Mouse (Mus musculus): ENCODE measurements around the gene Olfr448. TPM values are rescaled to one million over a fixed set of nuclear protein-coding genes. Genes with fewer than 3 reads are reported as not detected.

Gene Olfr448
- total RNA-seq (2021): not detected
- not detected in 2 replicates for polyA plus RNA-seq (2012; rRNA removed)
- long read RNA-seq: 0 reads

GRCm38 (mm10) chr6:42890141-42890540 is at the start of gene Olfr448:
Gene Olfr448 (plus strand): TSS chr6:42890441.
- no peak for DNase-seq

DNA sequence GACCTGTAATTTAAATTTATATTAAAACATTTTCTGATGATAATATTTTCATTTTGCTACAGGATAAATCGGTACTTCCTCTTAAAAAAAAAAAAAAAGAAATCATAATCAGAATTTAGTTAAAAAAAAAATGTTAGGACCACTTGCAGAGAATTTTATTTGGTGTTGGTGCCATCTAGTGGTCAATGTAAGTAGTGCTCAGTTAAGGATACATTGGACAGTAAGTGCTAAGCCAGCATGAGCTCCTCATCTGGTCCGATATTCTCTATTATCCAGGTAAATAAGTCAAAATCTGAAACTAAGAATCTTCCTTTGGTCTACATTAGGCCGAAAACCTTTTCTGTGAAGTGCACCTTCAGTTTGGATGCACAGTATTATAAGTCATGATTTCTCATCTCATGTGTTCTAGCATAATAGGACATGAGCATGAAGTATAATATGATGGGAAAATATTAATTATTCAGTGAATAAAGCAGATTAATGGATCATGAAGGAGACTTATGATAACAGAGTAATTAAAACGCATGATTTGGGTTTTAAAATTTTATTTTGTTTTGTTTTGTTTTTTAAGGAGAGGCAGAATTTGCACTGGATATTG is 29.9 kb upstream of the Olfr448 start:
- DNase-seq: peak; percentile 13

GRCm38 (mm10) chr6:42869695-42870094 is 20.5 kb upstream of the Olfr448 start:
- DNase-seq: no peak

DNA sequence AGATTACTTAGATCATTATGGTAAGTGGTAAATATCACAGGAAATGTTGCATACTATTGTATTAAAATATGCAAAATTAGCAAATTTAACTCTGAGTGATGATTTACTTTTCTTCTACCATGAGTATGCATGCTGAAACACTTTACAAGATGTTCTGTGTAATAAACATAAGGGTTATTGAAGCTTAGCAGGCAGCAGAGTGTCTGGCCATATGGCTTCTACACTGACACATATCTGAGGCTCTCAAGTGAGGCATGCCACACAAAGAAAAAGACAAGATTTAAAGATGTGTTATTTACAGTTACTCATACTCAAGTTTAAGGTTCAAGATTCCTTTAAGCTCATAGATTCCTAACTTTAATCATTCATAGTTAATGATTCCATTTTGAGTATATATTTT is 13.9 kb upstream of the Olfr448 start:
- no peak for DNase-seq

GRCm38 (mm10) chr6:42900345-42900744 is 10.1 kb downstream of the Olfr448 start:
- DNase-seq: no peak

DNA sequence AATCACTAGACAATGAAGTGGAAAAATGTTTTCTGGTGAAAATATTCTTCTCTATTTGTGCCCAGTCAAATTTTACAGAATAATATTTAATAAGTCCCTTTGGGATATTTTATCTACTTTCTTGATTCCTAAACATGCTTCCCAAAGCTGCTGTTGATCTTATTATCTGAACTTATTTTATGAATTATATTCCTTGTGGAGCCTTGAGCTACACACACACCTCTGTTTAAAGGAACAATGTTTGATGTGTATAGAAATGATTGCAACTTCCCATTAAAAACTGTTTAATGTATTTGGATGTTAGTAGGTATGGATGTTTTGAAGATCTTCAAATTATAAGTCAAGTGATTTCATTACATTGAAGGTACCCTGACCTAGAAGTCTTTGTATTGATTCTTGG is 18.3 kb downstream of the Olfr448 start, which contains the start of gene Olfr447:
Gene Olfr447 (plus strand): TSS at position 301 of the 400 bp plus-strand sequence.
- DNase-seq: no peak

- DNase-seq: no peak
These were observed 30.8 kb downstream of the Olfr448 start, which contains the start of gene Olfr446 for GRCm38 (mm10) chr6:42921077-42921476. Gene Olfr446 (plus strand): TSS chr6:42921377.

Other genes starting within 250 kb of the Olfr448 start
- 10 to 100 TPM; 10.6 to 14.6 TPM for gene Tcaf2, start 245.2 kb upstream of the Olfr448 start, total RNA-seq (2021)
- 1.4 and 3.4 TPM in 2 replicates for gene Tcaf2, start 245.2 kb upstream of the Olfr448 start, polyA plus RNA-seq (2012; rRNA removed)
- gene Tcaf1, start 180.4 kb upstream of the Olfr448 start, total RNA-seq (2021): 10 to 100 TPM; 83.0 to 87.0 TPM
- gene Tcaf1, start 180.4 kb upstream of the Olfr448 start, polyA plus RNA-seq (2012; rRNA removed): 19.6 and 21.8 TPM in 2 replicates
- not detected for gene Olfr453, start 151.1 kb upstream of the Olfr448 start, total RNA-seq (2021)
- not detected in 2 replicates for gene Olfr453, start 151.1 kb upstream of the Olfr448 start, polyA plus RNA-seq (2012; rRNA removed)
- not detected for gene Olfr38, start 134.0 kb upstream of the Olfr448 start, total RNA-seq (2021)
- not detected in 2 replicates for gene Olfr38, start 134.0 kb upstream of the Olfr448 start, polyA plus RNA-seq (2012; rRNA removed)
- gene Olfr452, start 105.3 kb upstream of the Olfr448 start, total RNA-seq (2021): not detected
- gene Olfr452, start 105.3 kb upstream of the Olfr448 start, polyA plus RNA-seq (2012; rRNA removed): not detected in 2 replicates
- not detected for gene Olfr450, start 78.5 kb upstream of the Olfr448 start, total RNA-seq (2021)
- not detected in 2 replicates for gene Olfr450, start 78.5 kb upstream of the Olfr448 start, polyA plus RNA-seq (2012; rRNA removed)
- gene Olfr449, start 56.1 kb upstream of the Olfr448 start, total RNA-seq (2021): not detected
- gene Olfr449, start 56.1 kb upstream of the Olfr448 start, polyA plus RNA-seq (2012; rRNA removed): not detected in 2 replicates
- gene Olfr447, start 18.4 kb downstream of the Olfr448 start, total RNA-seq (2021): not detected
- gene Olfr447, start 18.4 kb downstream of the Olfr448 start, polyA plus RNA-seq (2012; rRNA removed): not detected in 2 replicates
- not detected for gene Olfr446, start 30.9 kb downstream of the Olfr448 start, total RNA-seq (2021)
- gene Olfr446, start 30.9 kb downstream of the Olfr448 start, polyA plus RNA-seq (2012; rRNA removed): not detected in 2 replicates
- gene Olfr444, start 58.6 kb downstream of the Olfr448 start, total RNA-seq (2021): not detected
- not detected in 2 replicates for gene Olfr444, start 58.6 kb downstream of the Olfr448 start, polyA plus RNA-seq (2012; rRNA removed)
- gene Olfr441, start 215.9 kb downstream of the Olfr448 start, total RNA-seq (2021): not detected
- gene Olfr441, start 215.9 kb downstream of the Olfr448 start, polyA plus RNA-seq (2012; rRNA removed): not detected in 2 replicates

All from adrenal gland, adult 2 months (tissue).